Mouse (Mus musculus) ES-Bruce4 (cell line): Measurements from ENCODE around the gene Crat.

Source experiments
- CTCF ChIP-seq: IDR thresholded peaks from one replicate; pipeline ENCODE4 v1.8.1; 2011; ENCODE audit warnings: low read depth, low read length
- POLR2A ChIP-seq: IDR thresholded peaks from one replicate; pipeline ENCODE4 v1.8.1; 2011; ENCODE audit warnings: low read length; ENCODE audit not compliant: insufficient read depth

GRCm38 (mm10) chr2:30409454-30410176 is 6.0 kb downstream of the Crat start:
- TF ChIP-seq POLR2A (no peak), CTCF (no peak)
